18 mouse cellular contexts compared by ENCODE assay signal in genomic region chr1:61143754-61144066, GRCm38 (mm10).
DNase-seq lines count a peak whose midpoint lies in the region; ATAC-seq and TF ChIP-seq lines count a peak whose summit lies in the region.
"Had no signal": no experiment of that assay in that cellular context is flagged by ENCODE, and none has a peak within 500 bp of the region (broad histone marks: within the 10 kb centered on the region; RNA-seq: fewer than 3 reads in every experiment).

No protein-coding gene starts in this region.

- H3K36me3 ChIP-seq in heart, embryonic 13.5 days, result no peaks in the 10 kb centered on the region
- no peaks in the 10 kb centered on the region for H3K36me3 ChIP-seq in lung, embryonic 16.5 days (ENCODE audit: control insufficient read depth, insufficient read depth, low read length)
- no peaks in the 10 kb centered on the region for H3K36me3 ChIP-seq in midbrain, embryonic 15.5 days (replicated peaks)
- H3K36me3 ChIP-seq in stomach, postnatal 0 days (ENCODE audit: control insufficient read depth, insufficient read depth, low read length), result no peaks in the 10 kb centered on the region
- no peaks in the 10 kb centered on the region for H3K36me3 ChIP-seq in liver, embryonic 11.5 days (ENCODE audit: control insufficient read depth, insufficient read depth, low read length)
- H3K36me3 ChIP-seq: kidney, embryonic 15.5 days; liver, embryonic 13.5 days had no signal

- no peak for ATAC-seq in heart, embryonic 13.5 days (ENCODE audit: extremely low read depth, insufficient number of reproducible peaks, low FRiP score, low TSS enrichment)
- ATAC-seq in lung, embryonic 16.5 days (ENCODE audit: low read depth), result no peak
- no peak for ATAC-seq in midbrain, embryonic 15.5 days (replicated peaks)
- no peak for ATAC-seq in stomach, postnatal 0 days (ENCODE audit: low FRiP score, low TSS enrichment)
- ATAC-seq in liver, embryonic 11.5 days (replicated peaks; ENCODE audit: low FRiP score), result no peak
- ATAC-seq: forebrain, embryonic 16.5 days; inflammation-experienced regulatory T-cells, adult 6 months had no signal

- no peak overlapping the region for H3K9ac ChIP-seq in heart, embryonic 13.5 days
- no peak overlapping the region for H3K9ac ChIP-seq in lung, embryonic 16.5 days (ENCODE audit: low read length)
- H3K9ac ChIP-seq in midbrain, embryonic 15.5 days, result no peak overlapping the region
- H3K9ac ChIP-seq in stomach, postnatal 0 days (ENCODE audit: low read length), result no peak overlapping the region
- no peak overlapping the region for H3K9ac ChIP-seq in liver, embryonic 11.5 days (ENCODE audit: low read depth, low read length)
- H3K9ac ChIP-seq: kidney, embryonic 15.5 days; liver, embryonic 13.5 days had no signal

- peak overlapping the region; percentile 27; the same call in 1 of the 2 replicates for H3K4me2 ChIP-seq in heart, embryonic 13.5 days
- H3K4me2 ChIP-seq in lung, embryonic 16.5 days (ENCODE audit: low read depth, low read length), result peak overlapping the region; percentile 14; the same call in 1 of the 2 replicates
- H3K4me2 ChIP-seq in midbrain, embryonic 15.5 days, result peak overlapping the region; percentile 25; the same call in 1 of the 2 replicates
- H3K4me2 ChIP-seq in stomach, postnatal 0 days (replicated peaks; ENCODE audit: low read depth), result 0 out of 2 replicates have a peak overlapping the region, but pooled peaks have one; percentile 1
- H3K4me2 ChIP-seq in liver, embryonic 11.5 days, result no peak overlapping the region
- H3K4me2 ChIP-seq: kidney, embryonic 15.5 days; liver, embryonic 13.5 days had no signal

- H3K27ac ChIP-seq in heart, embryonic 13.5 days (replicated peaks), result no peak overlapping the region
- no peak overlapping the region for H3K27ac ChIP-seq in lung, embryonic 16.5 days (ENCODE audit: low read length)
- H3K27ac ChIP-seq in midbrain, embryonic 15.5 days, result peak overlapping the region; percentile 50; the same call in 1 of the 2 replicates
- no peak overlapping the region for H3K27ac ChIP-seq in stomach, postnatal 0 days (replicated peaks)
- H3K27ac ChIP-seq in liver, embryonic 11.5 days (ENCODE audit: low read depth, low read length), result no peak overlapping the region
- H3K27ac ChIP-seq: kidney, embryonic 15.5 days; liver, embryonic 13.5 days had no signal

- DNase-seq in heart, postnatal 25 days (ENCODE audit: low spot score), result no peak
- DNase-seq in lung, postnatal 4 days, result no peak
- DNase-seq in stomach, postnatal 0 days (ENCODE audit: low spot score), result no peak
- DNase-seq in urinary bladder, postnatal 10 days (ENCODE audit: low spot score), result no peak
- no peak for DNase-seq in liver, embryonic 11.5 days (ENCODE audit: low spot score)
- DNase-seq: adrenal gland, adult 2 months; heart, adult 11 months; layer of hippocampus, postnatal 36 days; liver, embryonic 13.5 days; lung, postnatal 14 days; right cerebral cortex, postnatal 14 days; thymus, postnatal 36 days had no signal

- no peaks in the 10 kb centered on the region for H3K9me3 ChIP-seq in heart, embryonic 13.5 days
- no peaks in the 10 kb centered on the region for H3K9me3 ChIP-seq in lung, embryonic 16.5 days (ENCODE audit: control insufficient read depth, low read length)
- no peaks in the 10 kb centered on the region for H3K9me3 ChIP-seq in midbrain, embryonic 15.5 days
- H3K9me3 ChIP-seq in stomach, postnatal 0 days (ENCODE audit: control insufficient read depth, low read length), result no peaks in the 10 kb centered on the region
- H3K9me3 ChIP-seq in liver, embryonic 11.5 days (ENCODE audit: control insufficient read depth, low read length), result no peaks in the 10 kb centered on the region
- H3K9me3 ChIP-seq: kidney, embryonic 15.5 days; liver, embryonic 13.5 days had no signal

- H3K4me1 ChIP-seq in heart, embryonic 13.5 days, result peaks cover 53% of the 10 kb centered on the region
- H3K4me1 ChIP-seq in lung, embryonic 16.5 days (replicated peaks; ENCODE audit: control insufficient read depth, insufficient read depth, low read length), result peaks cover 23% of the 10 kb centered on the region
- peaks cover 56% of the 10 kb centered on the region for H3K4me1 ChIP-seq in midbrain, embryonic 15.5 days
- H3K4me1 ChIP-seq in stomach, postnatal 0 days (replicated peaks; ENCODE audit: control insufficient read depth, insufficient read depth), result no peaks in the 10 kb centered on the region; the same call in 1 of the 2 replicates
- H3K4me1 ChIP-seq in liver, embryonic 11.5 days (replicated peaks; ENCODE audit: control insufficient read depth, insufficient read depth, low read length), result peaks cover 19% of the 10 kb centered on the region

- no peak for TF ChIP-seq CTCF in stomach, postnatal 0 days (IDR thresholded peaks at IDR 0.05; ENCODE audit: low read depth)

- H3K4me3 ChIP-seq in heart, embryonic 13.5 days, result no peak overlapping the region
- no peak overlapping the region for H3K4me3 ChIP-seq in lung, embryonic 16.5 days (ENCODE audit: low read length)
- H3K4me3 ChIP-seq in midbrain, embryonic 15.5 days, result no peak overlapping the region
- no peak overlapping the region for H3K4me3 ChIP-seq in stomach, postnatal 0 days (ENCODE audit: low read depth, low read length)
- no peak overlapping the region for H3K4me3 ChIP-seq in liver, embryonic 11.5 days (ENCODE audit: low read depth, low read length)
- H3K4me3 ChIP-seq: kidney, embryonic 15.5 days; liver, embryonic 13.5 days had no signal

- no peaks in the 10 kb centered on the region; the same call in 1 of the 2 replicates for H3K27me3 ChIP-seq in heart, embryonic 13.5 days (replicated peaks)
- no peaks in the 10 kb centered on the region for H3K27me3 ChIP-seq in lung, embryonic 16.5 days (ENCODE audit: control insufficient read depth, insufficient read depth, low read depth, low read length)
- no peaks in the 10 kb centered on the region for H3K27me3 ChIP-seq in midbrain, embryonic 15.5 days (replicated peaks)
- no peaks in the 10 kb centered on the region for H3K27me3 ChIP-seq in stomach, postnatal 0 days (ENCODE audit: control insufficient read depth, insufficient read depth, low read length)
- H3K27me3 ChIP-seq in liver, embryonic 11.5 days (replicated peaks; ENCODE audit: control insufficient read depth, insufficient read depth, low read length), result no peaks in the 10 kb centered on the region
- H3K27me3 ChIP-seq: liver, embryonic 13.5 days had no signal

- intact Hi-C loops in heart, postnatal 25 days (cut with DNase I), result loop anchor here (5.0 to 10.0 kb wide), 2 partner anchors 34 to 1551 kb away; no protein-coding TSS in a partner anchor

- WGBS in heart, embryonic 13.5 days, result 40% methylated on average over 8 of the region's 8 CpGs
- WGBS in lung, embryonic 16.5 days, result 43% methylated on average over 8 of the region's 8 CpGs
- WGBS in midbrain, embryonic 15.5 days, result 18% methylated on average over 8 of the region's 8 CpGs
- WGBS in stomach, postnatal 0 days, result 30% methylated on average over 8 of the region's 8 CpGs
- 54% methylated on average over 8 of the region's 8 CpGs for WGBS in liver, embryonic 11.5 days

- TF ChIP-seq EP300 in stomach, postnatal 0 days (optimal IDR thresholded peaks at IDR 0.05), result no peak
